Mouse (Mus musculus): Measurements from ENCODE around the gene Parva.

The Parva gene

GRCm38 (mm10) chr7:112427357-112428157 is at the start of gene Parva:
Gene Parva (plus strand): TSS chr7:112427505.
- DNase-seq (ENCODE audit: inconsistent ontology term) = peak; percentile 96

GRCm38 (mm10) chr7:112378056-112378455 is 49.2 kb upstream of the Parva start:
- no peak for DNase-seq (ENCODE audit: inconsistent ontology term)

DNA sequence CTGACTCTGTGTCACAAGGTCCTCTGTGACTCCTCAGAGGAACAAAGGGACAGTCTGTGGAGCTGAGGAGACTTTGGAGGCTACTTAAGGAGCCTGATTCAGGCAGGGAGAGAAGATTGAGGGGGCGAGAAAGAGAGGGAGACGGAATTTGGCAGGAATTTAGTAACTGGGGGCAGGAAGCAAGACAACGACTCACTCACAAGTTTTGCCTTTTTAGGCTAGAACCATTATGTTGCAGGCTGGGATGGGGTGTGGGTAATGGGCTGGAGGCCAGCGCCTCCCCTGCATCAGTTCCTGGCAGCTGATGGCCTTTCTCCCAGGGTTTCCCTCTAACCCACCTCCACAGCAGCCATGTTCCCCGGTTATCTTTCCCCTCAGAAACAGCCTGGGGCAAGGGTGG is 48.8 kb upstream of the Parva start:
- peak; percentile 67 for DNase-seq (ENCODE audit: inconsistent ontology term)

DNA sequence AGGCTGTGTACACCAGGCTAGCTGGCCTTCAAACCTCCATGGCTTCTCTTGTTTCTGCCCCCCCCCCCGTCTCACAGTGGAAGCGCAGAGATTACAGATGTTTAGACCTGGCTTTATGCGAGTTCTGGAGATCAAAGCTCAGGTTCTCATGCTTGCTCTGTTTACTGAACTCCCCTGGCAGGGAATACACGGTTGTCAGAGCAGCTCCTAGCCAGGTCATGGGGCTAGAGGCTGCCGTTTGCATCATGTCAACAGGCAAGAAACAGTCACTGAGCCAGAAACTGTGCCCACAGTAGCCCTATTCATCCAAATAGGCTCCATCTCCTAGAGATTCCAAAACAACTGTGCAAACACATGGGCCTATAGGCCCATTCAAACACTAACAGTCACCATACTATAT is 40.8 kb upstream of the Parva start:
- no peak for DNase-seq (ENCODE audit: inconsistent ontology term)

GRCm38 (mm10) chr7:112387876-112388275 is 39.4 kb upstream of the Parva start:
- DNase-seq (ENCODE audit: inconsistent ontology term) = no peak

DNA sequence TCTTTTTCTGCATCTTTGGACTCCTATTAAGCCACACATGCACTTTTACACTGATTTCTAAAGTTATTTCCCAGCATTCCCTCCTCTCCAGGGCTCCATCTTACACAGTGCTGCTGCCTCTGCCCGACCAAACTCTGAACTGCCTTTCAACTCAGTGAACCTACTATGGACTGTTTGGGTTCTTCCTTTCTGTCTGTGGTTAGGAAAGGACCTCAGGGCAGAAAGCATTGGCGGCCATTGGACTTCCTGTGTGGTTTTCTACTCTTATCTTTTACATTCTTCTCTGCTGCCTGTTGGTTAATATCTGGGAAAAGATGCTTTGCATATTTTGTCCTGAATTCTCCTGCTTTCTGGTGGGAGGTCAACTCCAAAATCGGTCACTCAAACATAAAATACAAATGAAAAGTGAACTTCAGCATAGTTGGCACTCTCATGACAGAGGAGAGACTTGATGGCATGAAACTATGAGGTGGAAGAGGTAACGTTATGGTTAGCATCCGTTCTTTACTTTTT is 38.9 kb upstream of the Parva start:
- peak; percentile 67 for DNase-seq (ENCODE audit: inconsistent ontology term)

GRCm38 (mm10) chr7:112389611-112390251 is 37.6 kb upstream of the Parva start:
- DNase-seq (ENCODE audit: inconsistent ontology term) = no peak

DNA sequence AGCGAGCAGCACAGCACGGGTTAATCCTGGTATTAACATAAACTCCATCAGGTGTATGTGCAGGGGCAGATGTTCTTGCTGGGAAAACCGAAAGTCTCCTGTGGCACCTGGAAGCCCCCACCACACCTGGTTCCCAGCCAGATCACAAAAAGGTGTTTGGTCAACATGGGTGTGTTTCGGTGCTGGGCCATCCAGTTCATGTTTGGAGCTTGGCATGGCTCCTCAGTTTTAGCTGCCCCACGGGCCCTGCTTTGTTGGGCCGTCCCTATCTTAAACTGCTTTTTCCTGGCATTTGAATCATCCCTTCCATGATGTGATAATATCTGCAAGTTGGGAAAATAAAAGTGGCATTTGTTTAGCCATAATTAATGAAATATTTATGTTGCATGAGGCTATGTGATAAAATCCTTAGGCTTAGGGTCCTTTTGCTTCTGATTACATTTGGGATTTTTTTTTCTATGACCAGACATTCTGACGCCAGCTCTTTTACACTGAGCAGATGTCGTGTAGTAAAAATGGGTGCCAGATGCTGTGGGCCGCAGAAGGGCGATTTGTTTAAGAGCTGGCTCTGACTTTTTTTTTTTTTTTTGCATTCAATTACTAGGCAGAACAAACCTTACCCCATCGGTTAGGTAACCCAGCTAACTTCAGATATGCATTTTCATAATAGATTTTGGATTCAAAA is 36.9 kb upstream of the Parva start:
- DNase-seq (ENCODE audit: inconsistent ontology term) = no peak

DNA sequence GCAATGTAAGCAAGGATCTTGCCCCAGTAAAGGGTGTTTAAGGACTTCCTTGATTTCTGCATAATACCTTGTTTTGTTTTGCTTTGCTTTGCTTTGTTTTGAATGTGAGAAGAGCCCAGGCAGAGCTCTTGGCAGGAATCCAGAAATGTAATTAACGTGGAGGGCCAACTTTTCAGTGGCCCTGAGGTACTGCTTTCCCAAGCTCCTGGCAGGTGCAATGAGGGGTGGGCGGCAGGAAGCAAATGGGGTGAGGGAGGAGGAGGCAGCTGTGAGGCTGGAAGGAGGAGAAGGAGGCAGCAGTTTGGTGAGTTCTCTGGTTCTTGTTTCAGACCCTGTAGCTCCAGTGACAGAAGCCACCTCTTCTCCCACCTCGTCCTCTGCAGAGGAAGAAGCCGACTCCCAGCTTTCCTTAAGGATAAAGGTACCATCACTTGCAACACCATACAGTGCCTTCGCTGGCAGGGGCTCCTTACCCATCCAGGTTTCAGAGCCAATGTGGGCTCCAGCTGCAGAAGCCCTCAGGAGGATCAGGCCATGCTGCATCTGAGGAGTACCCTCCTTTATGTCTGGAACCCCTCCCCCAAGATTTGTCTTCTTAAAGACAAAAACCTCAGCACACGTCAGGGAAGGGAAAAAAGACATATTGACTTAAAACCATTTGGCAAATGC is 36.2 kb upstream of the Parva start:
- peak; percentile 43 for DNase-seq (ENCODE audit: inconsistent ontology term)

GRCm38 (mm10) chr7:112397786-112398185 is 29.5 kb upstream of the Parva start:
- no peak for DNase-seq (ENCODE audit: inconsistent ontology term)

DNA sequence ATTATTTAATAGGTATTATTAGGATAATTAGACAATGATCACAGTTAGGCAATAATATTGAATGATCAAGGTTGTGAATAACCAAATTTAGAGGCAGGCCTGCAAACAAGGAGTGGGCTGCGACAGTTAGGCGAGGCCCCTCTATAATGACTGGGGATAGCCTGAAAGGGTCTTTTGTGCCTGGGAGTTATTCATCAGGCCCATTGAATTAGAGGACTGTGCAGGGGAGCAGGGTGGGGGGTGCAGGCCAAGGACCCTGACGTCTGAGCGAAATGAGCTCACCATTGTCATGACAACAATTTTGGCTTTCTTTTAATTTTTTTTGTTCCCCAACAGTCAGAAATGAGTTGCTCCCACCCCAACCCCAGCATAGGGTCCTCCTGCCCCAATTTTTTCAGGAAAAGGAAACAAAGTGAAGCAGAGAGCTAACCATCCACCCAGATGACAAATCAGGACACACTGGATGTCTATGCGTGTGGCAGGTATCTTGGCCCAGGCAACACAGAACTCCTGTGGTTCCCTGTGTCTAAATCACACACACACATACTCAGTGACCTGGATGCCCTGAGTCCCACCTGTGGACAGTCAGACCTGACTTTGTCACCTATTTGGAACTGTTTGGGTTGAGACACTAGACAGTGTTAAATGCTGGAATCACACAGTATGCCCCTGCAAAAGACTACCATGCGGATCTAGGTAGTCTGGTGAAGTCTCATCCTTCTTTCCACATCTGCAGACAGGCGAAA is 27.7 kb upstream of the Parva start:
- no peak for DNase-seq (ENCODE audit: inconsistent ontology term)

GRCm38 (mm10) chr7:112400175-112400574 is 27.1 kb upstream of the Parva start:
- DNase-seq (ENCODE audit: inconsistent ontology term) = peak; percentile 90

- no peak for DNase-seq (ENCODE audit: inconsistent ontology term)
Measured at GRCm38 (mm10) chr7:112405061-112405460, 22.2 kb upstream of the Parva start.

- no peak for DNase-seq (ENCODE audit: inconsistent ontology term)
Measured at GRCm38 (mm10) chr7:112405578-112405977, 21.7 kb upstream of the Parva start.

DNA sequence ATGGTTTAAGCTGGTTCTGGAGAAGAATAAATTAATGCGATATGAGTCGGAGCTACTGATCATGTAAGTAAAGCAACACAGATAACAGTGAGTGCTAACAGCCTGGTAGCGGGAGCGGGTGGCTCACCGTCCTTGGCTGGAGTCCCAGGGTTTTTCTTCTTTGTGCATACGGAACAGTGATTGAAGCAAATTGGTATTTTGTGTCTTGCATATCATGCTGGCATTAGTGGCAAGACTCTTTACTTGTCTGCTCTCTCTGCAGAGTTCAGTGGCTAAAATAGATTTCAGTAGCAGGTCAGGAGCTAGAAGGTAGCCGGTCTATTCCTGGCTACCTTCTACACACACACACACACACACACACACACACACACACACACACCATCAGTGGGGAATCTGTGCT is 19.7 kb upstream of the Parva start:
- DNase-seq (ENCODE audit: inconsistent ontology term) = peak; percentile 85

- DNase-seq (ENCODE audit: inconsistent ontology term) = no peak
Measured at GRCm38 (mm10) chr7:112409991-112410390, 17.3 kb upstream of the Parva start.

GRCm38 (mm10) chr7:112413286-112413685 is 14.0 kb upstream of the Parva start:
- DNase-seq (ENCODE audit: inconsistent ontology term) = no peak

- DNase-seq (ENCODE audit: inconsistent ontology term) = peak; percentile 24
Measured at GRCm38 (mm10) chr7:112416058-112416526, 11.2 kb upstream of the Parva start.

DNA sequence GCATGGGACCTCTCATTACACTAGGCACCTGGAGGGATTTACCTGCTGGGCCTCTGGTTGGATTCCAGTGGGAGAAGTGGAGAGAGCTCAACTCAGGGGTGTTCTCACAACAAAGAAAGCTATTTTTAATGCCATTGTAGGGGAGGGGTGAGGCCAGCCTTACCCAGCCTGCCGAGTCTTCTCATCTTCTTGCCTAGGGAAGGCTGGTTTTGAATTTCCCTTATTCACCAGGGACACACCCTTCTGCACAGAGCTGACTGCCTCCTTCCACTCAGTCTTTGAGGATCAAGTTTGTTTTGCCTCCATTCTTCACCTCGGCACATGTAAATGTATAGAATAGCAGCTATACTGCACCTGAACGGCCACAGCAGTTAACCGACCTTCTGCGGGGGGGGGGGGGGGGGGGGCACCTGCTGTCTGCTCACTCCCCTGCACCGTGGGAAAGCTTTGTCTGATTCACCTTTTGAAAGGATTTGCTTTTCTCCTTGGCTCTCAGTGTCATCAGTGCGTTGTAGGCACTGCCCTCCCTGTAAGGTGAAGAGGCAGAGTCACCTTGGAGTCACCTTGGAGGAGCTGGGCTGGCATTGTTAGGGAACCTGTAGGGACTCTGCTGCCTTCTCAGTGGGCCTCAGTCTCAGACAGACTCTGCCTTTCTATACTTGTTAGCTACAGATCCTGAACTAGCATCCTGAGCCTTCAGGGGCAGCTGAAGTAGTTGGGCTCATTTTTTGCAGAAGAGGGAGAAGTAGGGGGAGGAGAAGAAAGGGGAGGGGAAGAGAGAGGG is 10.4 kb upstream of the Parva start:
- DNase-seq (ENCODE audit: inconsistent ontology term) = no peak

DNA sequence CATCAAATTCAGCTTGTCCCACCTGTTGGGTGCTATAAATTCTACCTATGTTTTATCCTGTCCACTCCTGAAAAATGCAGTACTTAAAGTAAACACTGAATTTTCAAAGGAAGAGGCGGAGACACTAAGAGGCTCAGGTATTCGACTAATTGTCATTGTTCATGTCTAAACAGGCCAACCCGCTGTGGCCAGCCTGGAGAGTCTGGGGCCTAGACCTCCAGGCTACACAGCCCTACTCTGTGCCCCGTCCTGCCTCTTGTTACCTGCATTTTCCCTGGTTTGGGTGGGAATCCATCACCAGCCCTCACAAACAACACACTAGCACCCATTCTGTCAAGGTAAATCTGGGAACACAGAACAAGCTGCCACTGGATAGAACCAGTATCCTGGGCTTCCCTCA is 9.7 kb upstream of the Parva start:
- DNase-seq (ENCODE audit: inconsistent ontology term) = no peak
